Mouse (Mus musculus) thymus, adult 2 months (tissue): ENCODE data around the gene Ube2o.

Experiments used
- CTCF ChIP-seq: fragments of 200-500 bp; IDR thresholded peaks from 2 replicates; pipeline ENCODE4 v1.5.1; 2012; ENCODE audit warnings: mild to moderate bottlenecking, control low read depth, low read length, moderate library complexity, borderline replicate concordance; ENCODE audit not compliant: control insufficient read depth, poor library complexity, insufficient read depth; ENCODE audit errors: extremely low read depth
- POLR2A ChIP-seq: fragments of 200-500 bp; IDR thresholded peaks from 2 replicates; pipeline ENCODE4 v1.6.1; 2012; ENCODE audit warnings: mild to moderate bottlenecking, low read length, control low read depth, moderate library complexity; ENCODE audit not compliant: control insufficient read depth, poor library complexity, insufficient read depth; ENCODE audit errors: extremely low read depth

DNA sequence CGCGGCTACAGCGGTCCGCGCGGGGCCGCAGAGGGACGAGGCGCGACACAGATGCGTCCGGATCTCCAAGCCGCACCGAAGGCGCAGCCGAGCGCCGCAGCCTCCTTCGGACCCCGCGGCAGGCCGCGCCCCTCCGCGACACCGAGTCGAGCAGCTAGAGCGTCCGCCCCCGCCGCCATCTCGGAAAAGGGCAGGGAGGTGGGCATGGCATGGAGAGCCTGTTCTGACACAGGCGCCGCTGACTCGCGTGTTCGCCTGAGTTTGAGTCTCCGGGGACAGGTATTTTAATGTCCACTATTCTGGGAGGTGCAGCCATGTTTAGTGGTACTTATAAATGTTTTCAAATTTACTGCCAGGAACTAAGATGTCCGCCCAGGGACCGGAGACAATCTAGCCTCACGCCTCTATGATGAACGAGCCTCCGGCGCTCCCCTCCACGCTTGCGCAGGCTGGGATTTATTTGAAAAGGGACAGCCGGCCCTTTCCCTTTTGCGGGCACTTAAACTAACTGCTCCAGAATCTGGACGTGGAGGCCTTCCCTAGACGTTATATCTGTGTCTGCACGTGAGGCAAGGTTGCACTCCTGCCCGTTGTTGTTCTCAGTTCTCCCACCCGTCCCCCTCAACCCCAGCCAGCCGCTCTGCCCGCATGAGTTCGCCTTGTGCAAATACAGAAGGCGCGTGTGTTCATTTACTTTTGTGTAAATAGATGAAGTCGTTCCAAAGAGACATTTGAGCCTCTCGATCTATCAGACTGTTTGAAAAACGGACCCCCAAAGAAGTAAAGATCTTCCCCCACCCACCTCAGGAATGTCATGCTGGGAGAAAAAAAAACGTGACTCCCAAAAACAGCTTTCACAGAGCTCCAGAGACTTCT, 90.8 kb downstream of the Ube2o start:
- TF ChIP-seq CTCF = peak; percentile 23; the same call in 1 of the 2 replicates
- TF ChIP-seq POLR2A = peak; percentile 52; the same call in 1 of the 2 replicates
